Mouse (Mus musculus): ENCODE data around the gene Mrm2. TPM values are rescaled to one million over a fixed set of nuclear protein-coding genes. Genes with fewer than 3 reads are reported as not detected.

The Mrm2 gene
- total RNA-seq, 2 experiments from 2014 or later, result 8.4 to 11.6 TPM

DNA sequence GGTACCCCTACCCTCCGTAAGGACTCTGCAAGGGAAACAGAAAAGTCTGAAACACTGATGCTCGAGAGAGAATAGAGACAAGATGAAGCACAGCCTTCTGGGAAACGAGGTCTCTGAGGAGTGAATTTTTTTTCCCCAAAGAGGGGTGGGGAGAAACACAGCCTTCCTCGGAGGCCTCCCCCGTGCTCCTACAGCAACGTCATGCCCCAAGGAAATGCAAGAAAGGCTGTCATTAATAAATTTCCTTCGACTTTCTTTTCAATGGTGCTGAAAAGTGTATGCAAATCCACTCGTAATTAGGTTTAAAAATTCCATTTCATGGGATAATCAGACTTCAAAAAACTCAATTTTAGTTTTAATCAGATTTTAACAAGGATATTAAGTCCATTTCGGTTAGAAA lies 51.5 kb downstream of the Mrm2 start:
- intact Hi-C loops (cut with DNase I), result no loop called here
- DNase-seq, result no peak

Other genes with a start within 250 kb of the Mrm2 start
- gene Mad1l1, start 10.3 kb downstream of the Mrm2 start, total RNA-seq (2021), result 10 to 100 TPM; 16.5 to 21.2 TPM
- 10 to 100 TPM; 11.1 to 11.8 TPM for gene Nudt1, start 10.2 kb downstream of the Mrm2 start, total RNA-seq (2021)
- gene Snx8, start 57.4 kb upstream of the Mrm2 start, total RNA-seq (2021), result 10 to 100 TPM; 17.0 to 18.2 TPM
- gene Eif3b, start 87.4 kb upstream of the Mrm2 start, total RNA-seq (2021), result 100 to 1,000 TPM; 101 to 105 TPM
- gene Gm4869, start 113.7 kb upstream of the Mrm2 start, total RNA-seq (2021), result not detected
- 1 to 10 TPM; 7.5 to 8.2 TPM for gene Chst12, start 173.7 kb upstream of the Mrm2 start, total RNA-seq (2021)
- gene Grifin, start 233.2 kb upstream of the Mrm2 start, total RNA-seq (2021), result not detected